Mouse (Mus musculus): ENCODE measurements around the gene Sema3g.

Gene Sema3g

GRCm38 (mm10) chr14:31272164-31272563, 54.5 kb downstream of the Sema3g start:
- DNase-seq (ENCODE audit: low read depth, low spot score): peak; percentile 88

Measured in CD4-positive, CD25-positive, alpha-beta regulatory T cell, adult 2 months (primary cell).